Mouse (Mus musculus) CD8-positive naive resting alpha-beta T cell, adult 2 months (primary cell): ENCODE results near the gene Scn10a.

Source experiments
- DNase-seq, 2 experiments: peaks; one replicate each; pipeline ENCODE4 v3.0.0; 2022; ENCODE audit warnings: low read depth in 2 of 2, low spot score in 2 of 2

Gene Scn10a

GRCm38 (mm10) chr9:119719222-119719621 lies at the start of gene Scn10a:
TSS of gene Scn10a (minus strand) at chr9:119719322.
- DNase-seq, result no peak

- DNase-seq, result peak; percentile 8 to 40
Observed at GRCm38 (mm10) chr9:119768585-119768984, 49.5 kb upstream of the Scn10a start.

GRCm38 (mm10) chr9:119760226-119760625 lies 41.1 kb upstream of the Scn10a start:
- no peak for DNase-seq

- DNase-seq, result no peak
Observed at GRCm38 (mm10) chr9:119759457-119759856, 40.3 kb upstream of the Scn10a start.

- peak; percentile 16 to 41 for DNase-seq
Observed at GRCm38 (mm10) chr9:119751507-119751906, 32.4 kb upstream of the Scn10a start.

GRCm38 (mm10) chr9:119749112-119749511 lies 30.0 kb upstream of the Scn10a start:
- DNase-seq, result no peak

GRCm38 (mm10) chr9:119743900-119744299 lies 24.8 kb upstream of the Scn10a start:
- DNase-seq, result peak; percentile 65 to 70

- no peak for DNase-seq
Observed at GRCm38 (mm10) chr9:119743312-119743711, 24.2 kb upstream of the Scn10a start.

GRCm38 (mm10) chr9:119741101-119741786 lies 22.1 kb upstream of the Scn10a start:
- DNase-seq, result no peak

- no peak for DNase-seq
Observed at GRCm38 (mm10) chr9:119728412-119729097, 9.4 kb upstream of the Scn10a start.

- DNase-seq, result no peak
Observed at GRCm38 (mm10) chr9:119726990-119727389, 7.9 kb upstream of the Scn10a start.

GRCm38 (mm10) chr9:119725293-119725862 lies 6.3 kb upstream of the Scn10a start:
- no peak for DNase-seq

- DNase-seq, result no peak
Observed at GRCm38 (mm10) chr9:119706700-119707099, 12.4 kb downstream of the Scn10a start.

GRCm38 (mm10) chr9:119691505-119691904 lies 27.6 kb downstream of the Scn10a start:
- DNase-seq, result no peak

GRCm38 (mm10) chr9:119691001-119691400 lies 28.1 kb downstream of the Scn10a start:
- DNase-seq, result no peak

- no peak for DNase-seq
Observed at GRCm38 (mm10) chr9:119687893-119688292, 31.2 kb downstream of the Scn10a start.

- peak; percentile 16 to 20 for DNase-seq
Observed at GRCm38 (mm10) chr9:119686187-119686586, 32.9 kb downstream of the Scn10a start.

GRCm38 (mm10) chr9:119680896-119681295 lies 38.2 kb downstream of the Scn10a start:
- no peak for DNase-seq

- no peak for DNase-seq
Observed at GRCm38 (mm10) chr9:119664109-119664508, 55.0 kb downstream of the Scn10a start.

- no peak for DNase-seq
Observed at GRCm38 (mm10) chr9:119656111-119656510, 63.0 kb downstream of the Scn10a start.

- DNase-seq, result no peak
Observed at GRCm38 (mm10) chr9:119653758-119654157, 65.4 kb downstream of the Scn10a start.

GRCm38 (mm10) chr9:119646942-119647547 lies 72.1 kb downstream of the Scn10a start:
- peak; percentile 69 to 82 for DNase-seq
